In genomic region chr3:84305010-84305692, GRCm38 (mm10) we compare ENCODE assay signal across 9 mouse cellular contexts. TPM values are rescaled to one million over a fixed set of nuclear protein-coding genes. Genes with fewer than 3 reads are reported as not detected.
DNase-seq lines count a peak whose midpoint lies in the region; ATAC-seq and TF ChIP-seq lines count a peak whose summit lies in the region.
"Had no signal": no experiment of that assay in that cellular context is flagged by ENCODE, and none has a peak within 500 bp of the region (broad histone marks: within the 10 kb centered on the region; RNA-seq: fewer than 3 reads in every experiment).

No protein-coding gene starts in this region.

- H3K4me1 ChIP-seq in heart, embryonic 10.5 days = peaks cover 18% of the 10 kb centered on the region
- H3K4me1 ChIP-seq in liver, embryonic 14.5 days (replicated peaks; ENCODE audit: control insufficient read depth in 2 of 2, insufficient read depth in 2 of 2, low read length in 1 of 2) = peaks cover 0 to 2% of the 10 kb centered on the region in 2 experiments; a peak in 1 of 4 replicates
- H3K4me1 ChIP-seq in neural tube, embryonic 11.5 days (ENCODE audit: control insufficient read depth, insufficient read depth, low read length) = peaks cover 7% of the 10 kb centered on the region; the same call in 1 of the 2 replicates
- peaks cover 13% of the 10 kb centered on the region for H3K4me1 ChIP-seq in thymus, adult 2 months (replicated peaks; ENCODE audit: control insufficient read depth, insufficient read depth, low read length)

- no peak for TF ChIP-seq POLR2A in thymus, adult 2 months (IDR thresholded peaks at IDR 0.05; ENCODE audit: control insufficient read depth, extremely low read depth, insufficient read depth, low read length, poor library complexity)

- no peaks in the 10 kb centered on the region for H3K36me3 ChIP-seq in heart, embryonic 10.5 days
- H3K36me3 ChIP-seq in liver, embryonic 14.5 days (replicated peaks; ENCODE audit: control insufficient read depth, insufficient read depth, low read depth) = no peaks in the 10 kb centered on the region
- no peaks in the 10 kb centered on the region for H3K36me3 ChIP-seq in neural tube, embryonic 11.5 days (ENCODE audit: control insufficient read depth, insufficient read depth, low read length)
- no peaks in the 10 kb centered on the region for H3K36me3 ChIP-seq in thymus, adult 2 months (ENCODE audit: control insufficient read depth, insufficient read depth, low read length)
- H3K36me3 ChIP-seq: G1E had no signal

- WGBS in heart, embryonic 10.5 days = 2% methylated on average over 28 of the region's 28 CpGs
- WGBS in liver, embryonic 14.5 days (ENCODE audit: insufficient replicate concordance) = 2% methylated on average over 28 of the region's 28 CpGs
- WGBS in neural tube, embryonic 11.5 days = under 1% methylated on average over 28 of the region's 28 CpGs
- 3% methylated on average over 28 of the region's 28 CpGs for WGBS in thymus, adult 2 months

- peak; percentile 81 for ATAC-seq in granulocyte monocyte progenitor cell, adult 5-6 weeks (replicated peaks; ENCODE audit: poor library complexity, severe bottlenecking)
- no peak for ATAC-seq in liver, embryonic 14.5 days (ENCODE audit: insufficient read depth)
- ATAC-seq in neural tube, embryonic 11.5 days (ENCODE audit: insufficient read depth, low FRiP score, low TSS enrichment) = peak; percentile 93

- no peak for TF ChIP-seq EP300 in liver, embryonic 14.5 days (IDR thresholded peaks at IDR 0.05; ENCODE audit: low read depth)

- no peaks in the 10 kb centered on the region for H3K9me3 ChIP-seq in heart, embryonic 10.5 days
- no peaks in the 10 kb centered on the region for H3K9me3 ChIP-seq in liver, embryonic 14.5 days (ENCODE audit: control insufficient read depth, low read length)
- no peaks in the 10 kb centered on the region for H3K9me3 ChIP-seq in neural tube, embryonic 11.5 days (ENCODE audit: control insufficient read depth, low read length)
- H3K9me3 ChIP-seq: G1E had no signal

- H3K4me3 ChIP-seq in heart, embryonic 10.5 days = peak overlapping the region; percentile 59
- no peak overlapping the region; a peak in 1 of 4 replicates for H3K4me3 ChIP-seq in liver, embryonic 14.5 days (ENCODE audit: insufficient read depth in 1 of 2, low read depth in 2 of 2, low read length in 2 of 2)
- H3K4me3 ChIP-seq in neural tube, embryonic 11.5 days (ENCODE audit: low read depth, low read length) = peak overlapping the region; percentile 41
- H3K4me3 ChIP-seq in thymus, adult 2 months (ENCODE audit: control insufficient read depth, insufficient read depth, low read length) = peak overlapping the region; percentile 28; the same call in 1 of the 2 replicates

- H3K9ac ChIP-seq in liver, embryonic 14.5 days (replicated peaks) = no peak overlapping the region
- peak overlapping the region; percentile 63 for H3K9ac ChIP-seq in neural tube, embryonic 11.5 days (ENCODE audit: low read length)

- peak overlapping the region; percentile 51 for H3K4me2 ChIP-seq in liver, embryonic 14.5 days (ENCODE audit: low read depth)
- H3K4me2 ChIP-seq in neural tube, embryonic 11.5 days (ENCODE audit: low read depth) = peak overlapping the region; percentile 77

- no peak overlapping the region for H3K27ac ChIP-seq in heart, embryonic 10.5 days
- H3K27ac ChIP-seq in liver, embryonic 14.5 days = no peak overlapping the region
- peak overlapping the region; percentile 78 for H3K27ac ChIP-seq in neural tube, embryonic 11.5 days (ENCODE audit: low read depth, low read length)
- H3K27ac ChIP-seq in thymus, adult 2 months (ENCODE audit: control insufficient read depth, insufficient read depth, low read length) = no peak overlapping the region

- no peak for TF ChIP-seq CTCF in liver, embryonic 14.5 days (IDR thresholded peaks at IDR 0.05; ENCODE audit: low read depth)
- no peak for TF ChIP-seq CTCF in thymus, adult 2 months (IDR thresholded peaks at IDR 0.05; ENCODE audit: borderline replicate concordance, control insufficient read depth, extremely low read depth, insufficient read depth, low read length, poor library complexity)

- DNase-seq in heart, embryonic 10.5 days (ENCODE audit: low spot score) = no peak
- DNase-seq in heart, adult 18-20 months = no peak
- peak; percentile 43 to 53 for DNase-seq in cerebellum, postnatal 36 days
- peak; percentile 75 for DNase-seq in layer of hippocampus, adult 11-12 months (ENCODE audit: low spot score)
- DNase-seq in liver, embryonic 14.5 days (ENCODE audit: low read depth in 3 of 3, low spot score in 3 of 3) = no peak
- peak; percentile 92 for DNase-seq in neural tube, embryonic 11.5 days (ENCODE audit: low spot score)
- DNase-seq in thymus, adult 2 months = peak; percentile 82

- peaks cover 71% of the 10 kb centered on the region for H3K27me3 ChIP-seq in heart, embryonic 10.5 days (ENCODE audit: insufficient read depth, poor library complexity, severe bottlenecking)
- peaks cover 35% of the 10 kb centered on the region for H3K27me3 ChIP-seq in liver, embryonic 14.5 days (ENCODE audit: control insufficient read depth, insufficient read depth, low read length)
- no peaks in the 10 kb centered on the region for H3K27me3 ChIP-seq in neural tube, embryonic 11.5 days (ENCODE audit: control insufficient read depth, insufficient read depth, low read length)
- H3K27me3 ChIP-seq in thymus, adult 2 months (ENCODE audit: control insufficient read depth, insufficient read depth, low read length) = peaks cover 8% of the 10 kb centered on the region; the same call in 1 of the 2 replicates

RNA-seq across cellular contexts. Expression of gene Trim2, which starts 1.5 kb away (rescaled TPM):
- 7.1 and 8.0 TPM in 2 replicates for polyA plus RNA-seq in heart, embryonic 10.5 days (2016; fragmentation: Nextera tagmentation; extraction: Ambion mirVana)
- total RNA-seq in heart, adult 18-20 months (2021) = 1 to 10 TPM; 6.2 to 7.0 TPM
- not detected in 2 replicates for total RNA-seq in granulocyte monocyte progenitor cell, adult 5-6 weeks (2014; fragmentation: Nextera tagmentation)
- total RNA-seq in granulocyte monocyte progenitor cell, adult 5-6 weeks (2017) = not detected in 2 replicates
- polyA plus RNA-seq in liver, embryonic 14.5 days (2012; rRNA removed) = 2.1 and 2.5 TPM in 2 replicates
- polyA plus RNA-seq in liver, embryonic 14.5 days (2014; fragmentation: Nextera tagmentation; extraction: Ambion mirVana) = 3.5 and 4.7 TPM in 2 replicates
- 107 and 115 TPM in 2 replicates for polyA plus RNA-seq in neural tube, embryonic 11.5 days (2014; fragmentation: Nextera tagmentation; extraction: Ambion mirVana)
- 2.9 and 4.2 TPM in 2 replicates for polyA plus RNA-seq in thymus, adult 2 months (2012; rRNA removed)
- polyA plus RNA-seq: G1E had no signal

Comparison
In these comparisons a context has a peak if more than half of its experiments do, and no peak if none do; other contexts are left out.
1. DNase-seq: peak in cerebellum, postnatal 36 days (2 of 2), layer of hippocampus, adult 11-12 months (single experiment), neural tube, embryonic 11.5 days (single experiment) and thymus, adult 2 months (single experiment); none in heart, embryonic 10.5 days (single experiment), heart, adult 18-20 months (0 of 2) and liver, embryonic 14.5 days (0 of 3).
2. H3K4me3 ChIP-seq: peak in heart, embryonic 10.5 days (single experiment), neural tube, embryonic 11.5 days (single experiment) and thymus, adult 2 months (single experiment); none in liver, embryonic 14.5 days (0 of 2).
3. RNA of gene Trim2, which starts 1.5 kb away (polyA plus RNA-seq): 107 to 115 TPM in neural tube, embryonic 11.5 days; 7.1 to 8.0 TPM in heart, embryonic 10.5 days, 2.9 to 4.2 TPM in thymus, adult 2 months and 2.1 to 4.7 TPM in liver, embryonic 14.5 days; every median in the first group is over 10 times any median in the second.